Mouse (Mus musculus) gastrocnemius, postnatal 36 days (tissue): ENCODE results near the gene Hist2h2ac. TPM values are rescaled to one million over a fixed set of nuclear protein-coding genes. Genes with fewer than 3 reads are reported as not detected.

Source experiments
- microRNA-seq, 2 experiments: library from miRNA; unstranded; fragments of <30 nt; microRNA quantifications; one replicate each; pipeline ENCODE4 v1.2.0; 2021
- total RNA-seq, 2 experiments: library from RNA; stranded (reverse); gene quantifications; 2 replicates each; pipeline ENCODE4 v1.2.3; 2021

The Hist2h2ac gene
- total RNA-seq, 2 experiments from 2014 or later = 9.9 to 10.3 TPM

Small RNAs within 50 kb of the gene (microRNA-seq; reads per million reads assigned to microRNA genes)
- 0 to 0.74 reads per million in 2 experiments for gene Gm44492
- gene Gm47311 = 0 reads per million in 2 experiments
- gene Gm47313 = 0 reads per million in 2 experiments

Other genes starting within 250 kb of the Hist2h2ac start
- gene Plekho1, start 224.9 kb downstream of the Hist2h2ac start, total RNA-seq = 10 to 100 TPM; 17.6 to 23.6 TPM
- gene Vps45, start 162.4 kb downstream of the Hist2h2ac start, total RNA-seq = 10 to 100 TPM; 13.4 to 17.5 TPM
- gene Otud7b, start 116.4 kb downstream of the Hist2h2ac start, total RNA-seq = 10 to 100 TPM; 46.6 to 49.0 TPM
- 1 to 10 TPM; 1.6 to 2.3 TPM for gene Mtmr11, start 58.9 kb downstream of the Hist2h2ac start, total RNA-seq
- 10 to 100 TPM; 10.7 to 11.6 TPM for gene Sf3b4, start 48.5 kb downstream of the Hist2h2ac start, total RNA-seq
- gene Sv2a, start 39.7 kb downstream of the Hist2h2ac start, total RNA-seq = 1 to 10 TPM in 1 of 2 experiments, under 1 TPM in 1; 0.37 to 1.5 TPM
- 10 to 100 TPM; 20.8 to 24.6 TPM for gene Bola1, start 1.2 kb downstream of the Hist2h2ac start, total RNA-seq
- under 1 TPM in 1 of 2 experiments, not detected in 1; 0.92 TPM for gene Hist2h2ab, start 1.0 kb downstream of the Hist2h2ac start, total RNA-seq
- 1 to 10 TPM; 4.5 to 5.3 TPM for gene Hist2h2be, start 239 bp upstream of the Hist2h2ac start, total RNA-seq
- gene Hist2h3c2, start 18.2 kb upstream of the Hist2h2ac start, total RNA-seq = 1 to 10 TPM; 7.6 to 8.3 TPM
- gene Hist2h2aa2, start 19.4 kb upstream of the Hist2h2ac start, total RNA-seq = 100 to 1,000 TPM; 189 to 208 TPM
- gene Hist2h2aa1, start 24.6 kb upstream of the Hist2h2ac start, total RNA-seq = 1 to 10 TPM; 2.9 to 7.9 TPM
- gene Hist2h3c1, start 25.8 kb upstream of the Hist2h2ac start, total RNA-seq = not detected
- gene Hist2h4, start 42.4 kb upstream of the Hist2h2ac start, total RNA-seq = 1 to 10 TPM; 5.9 to 6.8 TPM
- 10 to 100 TPM; 26.9 to 33.5 TPM for gene Hist2h3b, start 47.8 kb upstream of the Hist2h2ac start, total RNA-seq
- 10 to 100 TPM; 28.9 to 35.3 TPM for gene Hist2h2bb, start 48.9 kb upstream of the Hist2h2ac start, total RNA-seq
- gene Fcgr1, start 73.1 kb upstream of the Hist2h2ac start, total RNA-seq = under 1 TPM; 0.10 to 0.30 TPM
- not detected for gene BC107364, start 231.4 kb upstream of the Hist2h2ac start, total RNA-seq